Mouse (Mus musculus) limb, embryonic 15.5 days (tissue): ENCODE data around the gene Spata3. TPM values are rescaled to one million over a fixed set of nuclear protein-coding genes. Genes with fewer than 3 reads are reported as not detected.
"Not testable (repeated sequence)": the region's sequence is repeated elsewhere in the genome, so short reads cannot be mapped to it uniquely, and the experiment has no call there.

Experiments used
- ATAC-seq: fragments of 200-750 bp; cut with Nextera tagmentation; 2 replicates; pipeline ENCODE4 v1.8.0; 2017; ENCODE audit warnings: low read depth, moderate TSS enrichment; ENCODE audit not compliant: insufficient number of reproducible peaks, low FRiP score, low TSS enrichment
- H3K27ac ChIP-seq: fragments of 300-500 bp; sonication (generic); 2 replicates; pipeline ENCODE4 v1.5.1; 2015; ENCODE audit warnings: moderate library complexity, mild to moderate bottlenecking, inconsistent platforms
- H3K27me3 ChIP-seq: fragments of 300-500 bp; sonication (generic); 2 replicates; pipeline ENCODE4 v1.6.1; 2015; ENCODE audit warnings: inconsistent platforms
- H3K36me3 ChIP-seq: fragments of 300-500 bp; sonication (generic); 2 replicates; pipeline ENCODE4 v1.6.1; 2015; ENCODE audit warnings: inconsistent platforms
- H3K4me1 ChIP-seq: fragments of 300-500 bp; sonication (generic); 2 replicates; pipeline ENCODE4 v1.6.1; 2015; ENCODE audit warnings: inconsistent platforms
- H3K4me2 ChIP-seq: fragments of 300-500 bp; sonication (generic); 2 replicates; pipeline ENCODE4 v1.6.1; 2015; ENCODE audit warnings: mild to moderate bottlenecking, inconsistent platforms
- H3K4me3 ChIP-seq: fragments of 300-500 bp; sonication (generic); 2 replicates; pipeline ENCODE4 v1.5.1; 2015; ENCODE audit warnings: mild to moderate bottlenecking, inconsistent platforms
- H3K9ac ChIP-seq: fragments of 300-500 bp; sonication (generic); 2 replicates; pipeline ENCODE4 v1.6.1; 2015; ENCODE audit warnings: inconsistent platforms
- H3K9me3 ChIP-seq: fragments of 300-500 bp; sonication (generic); 2 replicates; pipeline ENCODE4 v1.6.1; 2016; ENCODE audit warnings: inconsistent platforms
- WGBS: fragments of 180-500 bp; shearing (Covaris S2); methylation state at CpG from one replicate; pipeline ENCODE4 v1.1.7; 2015; 5-methylcytosine and 5-hydroxymethylcytosine counted together
- polyA plus RNA-seq: library from polyadenylated mRNA; unstranded; fragments of >200 nt; fragmentation: Nextera tagmentation; extraction: Ambion mirVana; gene quantifications from 2 replicates; pipeline ENCODE4 v1.2.1, GENCODE M21; 2015

Spata3 gene
- polyA plus RNA-seq = not detected in 2 replicates

DNA sequence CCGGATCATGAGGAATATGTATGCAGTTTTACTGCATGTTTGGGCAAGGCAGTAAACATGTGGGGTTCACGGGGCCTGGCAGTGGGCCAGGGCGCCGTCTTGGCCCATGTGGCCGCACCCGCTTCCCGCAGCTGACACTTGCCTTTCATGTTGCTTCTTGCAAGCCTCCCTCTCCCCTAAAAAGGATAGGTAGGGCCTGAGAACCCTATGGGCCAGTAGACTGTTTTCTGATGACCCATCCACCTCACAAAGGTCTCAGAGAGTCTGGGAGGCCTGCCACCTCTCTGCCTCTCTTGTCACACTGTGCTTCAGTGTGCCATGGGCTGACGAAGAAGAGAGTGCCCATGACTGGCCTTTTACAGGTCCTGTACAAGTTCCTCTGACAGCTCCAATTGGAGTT, at the start of gene Spata3:
TSS of gene Spata3 (plus strand) at position 301 of the 400 bp plus-strand sequence.
- Histone ChIP-seq H3K4me2 (no peak within 1 kb of the TSS), H3K4me1 (peaks cover 10% of the 10 kb centered on the region; the same call in 1 of the 2 replicates), H3K27me3 (peaks cover 26% of the 10 kb centered on the region), H3K9me3 (no peaks in the 10 kb centered on the region), H3K9ac (no peak within 1 kb of the TSS), H3K4me3 (no peak within 1 kb of the TSS), H3K36me3 (no peaks in the 10 kb centered on the region), H3K27ac (no peak within 1 kb of the TSS)
- ATAC-seq = no peak
- WGBS = 79% methylated on average over 8 of the region's 8 CpGs

DNA sequence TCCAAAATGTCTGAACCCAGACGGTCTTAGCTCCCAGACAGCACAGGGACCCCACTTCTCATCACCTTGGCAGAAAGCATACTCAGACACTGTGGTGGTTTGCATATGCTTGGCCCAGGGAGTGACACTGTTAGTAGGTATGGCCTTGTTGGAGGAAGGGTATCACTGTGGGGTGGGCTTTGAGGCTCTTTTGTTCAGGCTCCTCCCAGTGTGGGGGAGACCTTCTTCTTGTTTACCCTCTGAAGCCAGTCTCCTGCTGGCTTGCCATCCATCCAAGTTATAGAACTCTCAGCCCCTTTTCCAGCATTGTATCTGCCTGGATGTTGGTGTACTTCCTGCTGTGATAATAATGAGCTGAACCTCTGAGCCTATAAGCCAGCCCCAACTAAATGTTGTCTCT, 47.5 kb upstream of the Spata3 start:
- H3K9ac ChIP-seq = no peak overlapping the region
- H3K27ac ChIP-seq = no peak overlapping the region
- H3K4me1 ChIP-seq = no peaks in the 10 kb centered on the region
- no peak for ATAC-seq
- H3K9me3 ChIP-seq = no peaks in the 10 kb centered on the region
- no peaks in the 10 kb centered on the region for H3K36me3 ChIP-seq
- no peak overlapping the region for H3K4me2 ChIP-seq
- H3K27me3 ChIP-seq = no peaks in the 10 kb centered on the region
- WGBS = 68% methylated on average over 1 of the region's 1 CpGs
- no peak overlapping the region for H3K4me3 ChIP-seq

DNA sequence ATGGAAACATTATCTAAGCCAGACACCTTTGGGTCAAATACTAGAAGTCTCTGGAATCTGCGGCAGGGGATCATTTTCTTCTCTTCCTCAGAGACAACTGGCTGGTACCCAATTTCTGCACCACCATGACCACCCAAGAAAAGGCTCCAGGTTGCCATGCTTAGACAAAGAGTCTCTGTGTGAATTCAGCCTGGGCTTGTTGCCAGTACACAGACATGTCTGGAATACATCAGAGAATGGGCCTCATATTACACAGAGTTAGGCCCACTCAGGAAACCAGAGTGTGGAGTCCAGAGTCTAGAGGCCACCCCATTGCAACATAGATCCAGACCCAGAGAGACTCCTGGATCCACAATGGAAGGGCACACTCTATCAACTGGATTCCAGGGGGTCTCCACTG, 47.1 kb upstream of the Spata3 start:
- Histone ChIP-seq H3K4me2 (no peak overlapping the region), H3K27me3 (no peaks in the 10 kb centered on the region), H3K4me1 (no peaks in the 10 kb centered on the region), H3K27ac (no peak overlapping the region), H3K9ac (no peak overlapping the region), H3K4me3 (no peak overlapping the region), H3K36me3 (no peaks in the 10 kb centered on the region), H3K9me3 (no peaks in the 10 kb centered on the region)
- WGBS = 66% methylated on average over 1 of the region's 1 CpGs
- no peak for ATAC-seq

DNA sequence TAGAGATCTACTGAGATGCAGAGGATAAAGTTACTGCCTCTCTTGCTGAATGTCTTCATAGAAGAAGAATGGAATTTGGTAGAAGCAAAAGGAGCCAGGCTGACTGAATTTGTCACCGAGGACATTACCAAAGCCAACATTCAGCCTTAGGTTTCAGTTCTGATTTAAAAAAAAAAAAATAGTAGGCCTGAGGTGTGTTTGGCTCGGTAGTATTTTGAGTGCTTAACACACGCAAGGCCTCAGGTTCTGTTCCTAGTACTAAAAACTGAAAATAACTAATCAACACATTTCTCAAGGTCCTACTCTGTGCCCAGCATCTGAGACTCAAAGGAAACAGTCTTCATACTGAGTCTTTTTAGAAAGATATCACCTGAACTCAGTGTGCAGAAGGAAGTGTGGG, 45.5 kb upstream of the Spata3 start:
- no peak for ATAC-seq
- 85% methylated on average over 3 of the region's 3 CpGs for WGBS
- H3K4me1 ChIP-seq = no peaks in the 10 kb centered on the region
- H3K9me3 ChIP-seq = no peaks in the 10 kb centered on the region
- no peak overlapping the region for H3K4me3 ChIP-seq
- H3K9ac ChIP-seq = no peak overlapping the region
- no peaks in the 10 kb centered on the region for H3K27me3 ChIP-seq
- H3K4me2 ChIP-seq = no peak overlapping the region
- no peaks in the 10 kb centered on the region for H3K36me3 ChIP-seq
- no peak overlapping the region for H3K27ac ChIP-seq

DNA sequence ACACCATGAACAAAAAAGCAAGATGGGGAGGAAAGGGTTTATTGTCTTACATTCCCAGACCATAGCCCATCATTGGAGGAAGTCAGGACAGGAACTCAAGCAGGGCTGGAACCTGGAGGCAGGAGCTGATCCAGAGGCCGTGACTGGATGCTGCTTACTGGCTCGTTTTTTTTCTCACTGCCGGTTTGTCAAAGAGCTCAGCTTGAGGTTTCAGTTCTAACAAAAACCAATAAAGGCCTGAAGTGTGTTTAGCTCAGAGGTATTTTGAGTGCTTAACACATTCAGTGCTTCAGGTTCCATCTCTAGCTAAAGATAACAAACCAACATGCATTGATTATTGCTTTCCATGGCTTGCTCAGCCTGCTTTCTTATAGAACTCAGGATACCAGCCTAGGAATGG, 44.3 kb upstream of the Spata3 start:
- Histone ChIP-seq H3K9me3 (no peaks in the 10 kb centered on the region), H3K4me1 (no peaks in the 10 kb centered on the region), H3K36me3 (no peaks in the 10 kb centered on the region), H3K4me3 (no peak overlapping the region), H3K4me2 (no peak overlapping the region), H3K27me3 (no peaks in the 10 kb centered on the region), H3K9ac (no peak overlapping the region), H3K27ac (no peak overlapping the region)
- WGBS = 40% methylated on average over 3 of the region's 3 CpGs
- no peak for ATAC-seq

DNA sequence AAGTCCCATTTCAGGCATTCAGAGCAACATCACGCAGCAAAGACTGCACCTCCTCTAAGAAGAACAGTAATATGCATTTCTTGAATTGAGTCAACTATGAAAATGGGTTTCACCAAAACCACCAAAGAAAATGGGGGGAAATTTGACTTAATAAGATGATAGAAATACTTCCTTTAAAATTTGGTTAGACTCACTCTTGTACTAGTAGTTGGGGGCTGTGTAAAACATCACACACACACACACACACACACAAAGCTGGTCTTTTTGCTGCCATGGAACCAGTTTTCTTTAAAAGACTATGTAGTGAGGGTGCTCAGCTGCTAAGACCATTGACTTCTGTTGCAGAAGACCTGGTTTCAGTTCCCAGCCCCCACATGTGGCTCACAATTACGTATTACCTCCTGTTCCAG, 43.1 kb upstream of the Spata3 start:
- no peaks in the 10 kb centered on the region for H3K9me3 ChIP-seq
- H3K9ac ChIP-seq = no peak overlapping the region
- H3K27me3 ChIP-seq = no peaks in the 10 kb centered on the region
- H3K27ac ChIP-seq = no peak overlapping the region
- no peaks in the 10 kb centered on the region for H3K36me3 ChIP-seq
- no peak overlapping the region for H3K4me2 ChIP-seq
- no peaks in the 10 kb centered on the region for H3K4me1 ChIP-seq
- 75% methylated on average over 2 of the region's 2 CpGs for WGBS
- no peak overlapping the region for H3K4me3 ChIP-seq
- no peak for ATAC-seq

DNA sequence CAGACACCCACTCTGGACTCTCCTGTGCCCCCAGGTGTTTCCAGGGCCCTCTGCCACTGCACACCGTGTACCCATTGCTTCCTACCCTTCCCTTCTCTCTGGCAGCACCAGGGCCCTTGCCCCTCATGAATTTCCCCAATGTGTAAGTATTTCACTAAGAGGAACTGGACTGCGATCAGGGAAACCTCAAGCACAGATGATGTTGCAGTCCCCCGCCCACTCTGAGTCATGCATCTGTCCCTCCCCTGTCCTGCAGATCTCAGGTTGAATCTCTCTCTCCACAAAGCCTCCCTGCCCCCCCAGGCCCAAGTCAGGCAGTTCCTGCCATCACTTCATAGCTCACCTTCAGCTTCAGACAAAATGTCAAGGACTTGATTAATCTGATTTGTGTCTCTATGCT, 38.9 kb upstream of the Spata3 start:
- Histone ChIP-seq H3K4me1 (0 out of 2 replicates have a peak, but pooled peaks cover 4% of the 10 kb centered on the region), H3K27me3 (no peaks in the 10 kb centered on the region), H3K4me2 (no peak overlapping the region), H3K36me3 (no peaks in the 10 kb centered on the region), H3K27ac (no peak overlapping the region), H3K9me3 (no peaks in the 10 kb centered on the region), H3K4me3 (no peak overlapping the region), H3K9ac (no peak overlapping the region)
- 74% methylated on average over 3 of the region's 3 CpGs for WGBS
- ATAC-seq = no peak

DNA sequence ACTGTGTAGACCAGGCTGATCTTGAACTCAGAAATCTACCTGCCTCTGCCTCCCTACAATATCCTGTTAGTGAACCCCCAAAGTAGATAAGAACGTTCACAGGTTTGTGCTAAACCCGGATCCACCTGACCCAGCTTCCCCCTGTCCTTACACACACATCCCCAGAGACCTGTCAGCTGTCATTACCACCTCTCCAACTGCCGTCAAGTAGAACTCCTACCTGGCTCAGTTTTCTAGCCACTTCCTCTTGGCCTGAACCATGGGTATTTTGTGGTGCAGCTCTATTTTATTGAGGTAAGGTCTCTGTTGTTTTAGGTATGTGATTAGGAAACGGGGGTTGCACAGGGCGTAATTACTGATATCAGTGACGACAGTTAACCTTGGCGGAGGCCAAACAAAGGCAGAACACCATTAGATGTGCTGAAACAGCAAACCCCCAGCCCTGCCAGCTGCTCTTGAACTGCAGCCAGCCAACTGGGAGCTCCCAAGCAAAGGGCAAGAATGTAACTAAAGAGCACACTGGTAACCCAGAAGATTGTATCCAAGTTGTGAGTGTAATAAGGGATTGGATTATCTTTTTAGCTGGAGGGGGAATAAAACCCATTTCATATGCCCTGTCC, 34.8 kb upstream of the Spata3 start:
- Histone ChIP-seq H3K27ac (no peak overlapping the region), H3K36me3 (no peaks in the 10 kb centered on the region), H3K4me3 (no peak overlapping the region), H3K4me1 (0 out of 2 replicates have a peak, but pooled peaks cover 4% of the 10 kb centered on the region), H3K9me3 (no peaks in the 10 kb centered on the region), H3K9ac (no peak overlapping the region), H3K27me3 (no peaks in the 10 kb centered on the region), H3K4me2 (no peak overlapping the region)
- no peak for ATAC-seq
- WGBS = 44% methylated on average over 7 of the region's 7 CpGs

DNA sequence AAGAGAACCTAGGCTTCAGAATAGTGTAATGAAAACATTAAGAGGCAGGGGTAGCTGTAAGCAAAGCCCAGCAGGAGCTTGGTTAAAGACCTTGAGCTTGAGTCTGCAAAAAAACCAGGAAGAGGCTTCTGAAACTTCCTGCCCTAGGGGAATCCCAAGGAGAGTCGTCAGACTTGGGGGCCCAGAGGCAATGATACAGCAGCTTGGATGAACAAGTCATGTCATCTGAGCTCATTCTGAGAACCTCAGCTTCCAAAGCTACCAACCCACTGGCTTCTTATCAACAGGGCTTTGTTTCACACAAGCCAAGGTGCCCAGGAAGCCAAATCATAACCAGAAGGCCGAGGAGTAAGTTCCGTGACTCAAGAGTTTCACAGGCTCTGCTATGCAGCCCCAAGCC, 30.8 kb upstream of the Spata3 start:
- no peaks in the 10 kb centered on the region for H3K9me3 ChIP-seq
- no peaks in the 10 kb centered on the region for H3K36me3 ChIP-seq
- H3K4me2 ChIP-seq = no peak overlapping the region
- 0 out of 2 replicates have a peak, but pooled peaks cover 4% of the 10 kb centered on the region for H3K4me1 ChIP-seq
- ATAC-seq = no peak
- no peak overlapping the region for H3K4me3 ChIP-seq
- H3K27ac ChIP-seq = no peak overlapping the region
- WGBS = 77% methylated on average over 3 of the region's 3 CpGs
- no peaks in the 10 kb centered on the region for H3K27me3 ChIP-seq
- no peak overlapping the region for H3K9ac ChIP-seq

DNA sequence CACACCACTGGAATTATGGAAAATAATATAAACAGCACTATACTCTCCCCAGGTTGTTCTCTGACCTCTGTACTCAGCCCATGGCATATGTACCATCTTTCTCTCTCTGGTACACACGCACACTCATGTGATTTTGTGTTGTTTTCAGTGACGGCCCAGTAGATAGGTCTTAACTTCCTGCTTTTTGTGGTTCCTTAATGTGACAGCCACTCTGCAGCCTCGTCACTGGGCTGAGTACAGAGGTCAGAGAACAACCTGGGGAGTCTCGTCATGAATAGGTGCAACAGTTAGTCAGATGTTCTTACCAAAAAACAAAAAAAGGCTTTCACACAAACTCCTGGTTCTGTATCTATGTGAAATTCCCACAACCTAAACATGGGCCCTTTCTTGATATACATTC, 28.3 kb upstream of the Spata3 start:
- H3K36me3 ChIP-seq = no peaks in the 10 kb centered on the region
- H3K9me3 ChIP-seq = no peaks in the 10 kb centered on the region
- no peak overlapping the region for H3K9ac ChIP-seq
- H3K27ac ChIP-seq = no peak overlapping the region
- H3K4me1 ChIP-seq = no peaks in the 10 kb centered on the region
- no peak overlapping the region for H3K4me2 ChIP-seq
- H3K27me3 ChIP-seq = no peaks in the 10 kb centered on the region
- no peak for ATAC-seq
- WGBS = 73% methylated on average over 4 of the region's 4 CpGs
- no peak overlapping the region for H3K4me3 ChIP-seq

DNA sequence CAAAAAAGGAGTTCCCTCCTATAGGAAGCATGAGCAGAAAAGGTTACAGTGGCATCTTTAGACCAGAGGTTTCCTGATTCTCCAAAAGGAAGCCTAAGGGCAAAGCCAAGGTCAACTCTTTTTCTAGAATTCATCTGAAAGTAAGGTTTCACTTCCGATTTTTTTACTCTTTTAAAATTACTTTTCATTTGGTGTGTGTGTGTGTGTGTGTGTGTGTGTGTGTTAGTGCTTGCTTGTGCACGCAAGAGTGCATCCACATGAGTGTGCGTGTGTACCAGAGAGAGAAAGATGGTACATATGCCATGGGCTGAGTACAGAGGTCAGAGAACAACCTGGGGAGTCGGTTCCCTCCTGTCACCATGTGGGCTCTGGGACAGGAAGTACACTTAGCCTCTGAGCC, 27.7 kb upstream of the Spata3 start:
- H3K36me3 ChIP-seq, H3K9me3 ChIP-seq, H3K27ac ChIP-seq, H3K9ac ChIP-seq, H3K4me1 ChIP-seq, ATAC-seq, H3K4me3 ChIP-seq, H3K4me2 ChIP-seq, H3K27me3 ChIP-seq: not testable (repeated sequence)
- WGBS = 88% methylated on average over 4 of the region's 4 CpGs

DNA sequence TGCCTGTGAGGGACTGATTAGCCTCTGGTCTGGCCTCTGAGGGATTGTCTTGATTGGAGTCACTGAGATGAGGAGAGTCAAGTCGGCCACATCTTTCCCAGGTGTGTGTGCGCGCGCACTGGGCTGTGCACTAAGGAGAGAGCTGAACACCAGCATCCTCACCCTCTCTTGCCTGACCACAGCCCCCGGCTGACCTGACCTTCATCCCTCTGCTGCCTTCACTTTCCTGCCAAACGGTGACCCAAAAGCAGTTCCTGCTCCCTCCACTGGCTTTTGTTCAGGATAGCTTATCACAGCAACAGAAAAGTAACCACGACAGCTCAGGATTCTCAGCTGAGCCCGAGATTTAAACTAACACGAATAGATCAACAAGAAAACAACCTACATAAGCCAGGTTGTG, 24.4 kb upstream of the Spata3 start:
- H3K36me3 ChIP-seq = no peaks in the 10 kb centered on the region
- no peaks in the 10 kb centered on the region for H3K4me1 ChIP-seq
- H3K4me2 ChIP-seq = no peak overlapping the region
- H3K27ac ChIP-seq = no peak overlapping the region
- no peaks in the 10 kb centered on the region for H3K9me3 ChIP-seq
- H3K27me3 ChIP-seq = no peaks in the 10 kb centered on the region
- no peak overlapping the region for H3K9ac ChIP-seq
- ATAC-seq = no peak
- H3K4me3 ChIP-seq = no peak overlapping the region
- WGBS = 84% methylated on average over 9 of the region's 9 CpGs

DNA sequence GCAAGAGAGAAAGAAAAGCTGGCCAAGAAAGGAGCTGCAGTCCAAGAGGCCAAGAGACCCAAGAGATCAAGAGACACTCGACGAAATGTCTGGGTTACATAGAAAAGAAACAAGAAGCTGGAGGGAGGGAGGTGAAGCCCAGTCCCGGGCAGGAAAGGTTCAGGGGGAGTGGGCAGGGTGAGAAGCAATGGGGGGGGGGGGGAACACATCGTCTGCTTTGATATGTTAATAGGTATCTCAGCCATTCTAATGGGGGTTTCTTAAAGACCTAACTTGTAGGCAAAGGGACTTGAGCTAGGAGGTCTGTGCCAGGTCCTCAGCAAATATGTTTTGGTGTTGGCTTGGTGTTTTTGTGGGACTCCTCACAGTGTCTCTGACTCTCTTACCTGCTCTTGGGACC, 23.1 kb upstream of the Spata3 start:
- WGBS = 64% methylated on average over 4 of the region's 4 CpGs
- ATAC-seq = no peak

More for the DNA sequence above, 23.1 kb upstream of the Spata3 start:
- no peak overlapping the region for H3K4me2 ChIP-seq
- no peak overlapping the region for H3K9ac ChIP-seq
- H3K27me3 ChIP-seq = no peaks in the 10 kb centered on the region
- H3K4me1 ChIP-seq = no peaks in the 10 kb centered on the region
- no peak overlapping the region for H3K4me3 ChIP-seq
- no peaks in the 10 kb centered on the region for H3K9me3 ChIP-seq
- H3K27ac ChIP-seq = no peak overlapping the region
- no peaks in the 10 kb centered on the region for H3K36me3 ChIP-seq
